Mouse (Mus musculus): ENCODE measurements around the gene Rnf40.
A peak's percentile ranks its signal among the peaks of the same experiment; 100 is the strongest.

The Rnf40 gene

DNA sequence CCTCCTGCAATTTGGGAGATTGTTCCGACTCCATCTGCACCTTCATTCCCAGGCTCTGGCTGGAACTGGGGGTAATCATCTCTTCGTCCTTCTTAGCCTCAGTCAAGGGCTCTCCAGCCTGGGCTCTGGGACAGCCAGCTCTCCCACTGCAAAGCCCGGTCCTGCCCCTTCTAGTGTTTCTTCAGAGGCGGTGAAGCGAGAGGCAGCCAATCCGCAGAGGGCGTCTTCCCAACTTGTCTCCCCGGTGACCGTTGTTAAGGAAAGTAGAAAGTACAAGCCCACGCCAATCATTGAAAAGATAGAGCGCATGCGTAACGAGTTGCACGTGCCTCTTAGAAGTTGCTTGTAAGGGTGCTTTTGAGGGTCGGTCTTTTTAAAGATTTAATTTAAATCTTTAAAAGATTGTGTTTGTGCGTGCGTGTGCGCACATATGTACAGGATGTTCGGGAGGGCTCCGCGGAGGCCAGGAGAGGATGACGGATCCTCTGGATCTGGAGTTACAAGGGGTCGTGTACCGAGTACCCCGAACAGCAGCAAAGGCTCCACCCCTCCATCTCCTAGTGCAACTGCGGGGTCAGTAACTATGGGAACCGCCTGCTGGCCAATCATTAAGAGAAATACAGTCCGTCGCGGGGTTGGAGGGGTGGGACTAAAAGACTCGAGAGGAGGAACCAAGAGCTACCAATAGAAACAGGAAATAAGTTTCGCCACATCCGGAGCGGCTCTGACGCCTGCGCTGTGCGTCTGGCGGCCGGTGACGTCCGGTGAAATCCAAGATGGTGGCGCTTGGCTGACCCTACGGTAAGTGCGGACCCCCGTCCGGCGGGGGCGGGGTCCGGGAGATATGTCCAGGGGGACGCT lies at the start of gene Rnf40, which contains the start of gene Ccdc189:
Rnf40 (plus strand) TSS at position 757 of the 861 bp plus-strand sequence.
Ccdc189 (minus strand) TSS at position 585 of the 861 bp plus-strand sequence.
- peak; percentile 89 to 91 for DNase-seq (ENCODE audit: low read depth in 2 of 2, low spot score in 2 of 2)

DNA sequence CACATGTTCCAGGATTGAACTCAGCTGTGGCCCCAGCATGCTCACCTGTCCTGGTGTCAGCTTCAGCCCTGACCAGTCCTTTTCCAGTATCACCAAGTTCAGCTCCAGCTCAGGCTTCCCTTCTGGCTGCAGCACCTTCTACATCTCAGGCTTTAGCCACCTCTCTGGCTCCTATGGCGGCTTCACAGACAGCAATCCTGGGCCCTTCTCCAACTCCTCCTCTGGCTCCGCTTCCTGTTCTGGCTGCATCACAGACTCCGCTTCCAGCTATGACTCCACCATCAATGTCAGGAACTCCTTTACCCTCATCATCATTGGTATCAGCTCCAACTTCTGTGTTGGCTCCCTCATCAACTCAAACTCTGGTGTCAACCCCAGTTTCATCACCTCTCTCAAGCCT lies 46.9 kb upstream of the Rnf40 start:
- no peak for DNase-seq (ENCODE audit: low read depth in 2 of 2, low spot score in 2 of 2)

GRCm38 (mm10) chr7:127549116-127549835 lies 39.3 kb upstream of the Rnf40 start:
- DNase-seq (ENCODE audit: low read depth in 2 of 2, low spot score in 2 of 2) = no peak

DNA sequence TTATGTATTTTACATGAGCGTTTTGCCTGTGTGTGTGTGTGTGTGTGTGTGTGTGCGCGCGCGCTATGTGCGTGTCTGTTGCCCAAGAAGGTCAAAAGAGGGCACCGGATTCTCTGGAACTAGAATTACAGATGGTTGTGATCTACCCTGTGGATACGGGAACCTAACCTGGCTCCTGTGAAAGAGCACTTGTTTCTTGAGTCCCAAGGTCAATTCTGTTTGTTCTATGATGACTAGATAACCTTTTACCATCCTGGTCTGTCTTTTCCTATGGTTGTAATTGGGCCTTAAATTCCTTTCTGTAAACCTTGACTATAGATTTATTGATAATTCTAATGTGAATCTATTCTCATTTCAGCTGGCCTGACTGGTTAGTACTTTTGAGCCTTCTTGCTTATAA lies 37.0 kb upstream of the Rnf40 start:
- no peak for DNase-seq (ENCODE audit: low read depth in 2 of 2, low spot score in 2 of 2)

DNA sequence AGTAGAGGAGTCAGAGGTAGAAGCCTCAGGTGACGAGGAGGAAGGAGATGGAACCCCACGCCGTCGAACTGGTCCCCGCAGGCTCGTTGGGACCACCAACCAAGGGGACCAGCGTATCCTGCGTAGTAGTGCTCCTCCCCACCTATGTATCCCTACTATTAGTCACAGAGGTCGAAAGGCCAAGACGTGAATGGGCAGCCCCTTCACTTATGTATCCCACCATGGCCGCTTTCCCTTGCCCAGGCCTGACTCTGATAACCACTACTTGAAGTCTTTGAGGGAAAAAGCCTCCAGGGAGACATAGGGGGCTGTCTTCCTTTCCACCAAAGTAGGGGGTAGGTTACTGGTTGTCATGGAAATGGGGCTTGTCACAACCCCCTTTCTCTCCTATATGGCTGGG lies 28.0 kb upstream of the Rnf40 start:
- no peak for DNase-seq (ENCODE audit: low read depth in 2 of 2, low spot score in 2 of 2)

GRCm38 (mm10) chr7:127561340-127561858 lies 27.2 kb upstream of the Rnf40 start, which contains the start of gene Tmem265:
Gene Tmem265, plus strand, starts transcription at chr7:127561390.
- no peak for DNase-seq (ENCODE audit: low read depth in 2 of 2, low spot score in 2 of 2)

GRCm38 (mm10) chr7:127564381-127565150 lies 24.0 kb upstream of the Rnf40 start:
- no peak for DNase-seq (ENCODE audit: low read depth in 2 of 2, low spot score in 2 of 2)

DNA sequence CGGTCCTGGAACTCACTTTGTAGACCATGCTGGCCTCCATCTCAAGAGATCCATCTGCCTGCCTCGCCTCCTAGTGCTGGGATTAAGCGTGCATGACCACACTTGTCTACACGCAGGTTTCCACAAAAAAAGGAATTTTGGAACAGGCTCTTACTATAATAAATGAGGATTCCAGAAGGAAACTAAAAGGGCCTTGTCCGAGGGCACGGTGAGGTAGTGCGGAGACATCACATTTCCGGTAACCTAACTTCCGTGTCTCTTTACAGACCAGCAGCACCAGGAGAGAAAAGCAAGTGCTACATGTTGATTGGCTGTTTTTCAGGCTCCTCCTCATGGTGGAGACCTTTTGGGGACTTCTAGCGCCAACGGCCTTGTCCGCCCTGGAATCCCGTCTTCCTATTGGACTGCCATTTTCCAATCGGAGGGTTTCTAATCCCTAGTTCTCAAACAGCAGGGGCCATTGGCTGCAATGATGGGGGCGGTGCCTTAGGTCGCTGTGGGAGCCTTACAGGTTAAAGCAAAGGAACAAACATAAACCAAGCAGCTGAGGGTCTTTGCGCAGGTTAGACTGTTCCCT lies 15.6 kb upstream of the Rnf40 start, which contains the start of gene Phkg2:
Phkg2 (plus strand) TSS at position 446 of the 577 bp plus-strand sequence.
- DNase-seq (ENCODE audit: low read depth in 2 of 2, low spot score in 2 of 2) = peak; percentile 89 to 90

GRCm38 (mm10) chr7:127573503-127574008 lies 15.0 kb upstream of the Rnf40 start:
- DNase-seq (ENCODE audit: low read depth in 2 of 2, low spot score in 2 of 2) = no peak

GRCm38 (mm10) chr7:127574115-127574514 lies 14.5 kb upstream of the Rnf40 start:
- no peak for DNase-seq (ENCODE audit: low read depth in 2 of 2, low spot score in 2 of 2)

- DNase-seq (ENCODE audit: low read depth in 2 of 2, low spot score in 2 of 2) = no peak
These were observed 5.3 kb upstream of the Rnf40 start for GRCm38 (mm10) chr7:127583260-127583659.

GRCm38 (mm10) chr7:127585031-127585430 lies 3.5 kb upstream of the Rnf40 start:
- DNase-seq (ENCODE audit: low read depth in 2 of 2, low spot score in 2 of 2) = no peak

DNA sequence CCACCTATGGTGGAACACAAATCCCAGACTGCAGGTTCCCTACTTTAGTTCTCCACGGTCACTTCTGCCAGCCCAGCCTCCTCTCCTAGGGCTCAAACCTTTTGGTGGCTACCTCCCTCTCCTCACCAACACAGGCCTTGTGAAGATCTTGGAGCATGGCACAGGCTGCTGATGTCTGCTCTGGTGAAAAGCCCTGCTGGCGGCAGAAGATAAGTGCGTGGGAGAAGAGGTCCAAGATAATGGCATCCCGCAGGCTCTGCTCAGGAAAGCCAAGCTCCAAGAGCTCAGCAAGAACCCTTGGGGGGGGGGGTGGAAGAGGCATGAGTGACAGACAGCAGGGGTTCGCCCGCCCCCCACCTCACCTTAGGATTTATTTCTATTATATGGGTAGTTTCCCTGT lies 2.4 kb upstream of the Rnf40 start:
- DNase-seq (ENCODE audit: low read depth in 2 of 2, low spot score in 2 of 2) = no peak

DNA sequence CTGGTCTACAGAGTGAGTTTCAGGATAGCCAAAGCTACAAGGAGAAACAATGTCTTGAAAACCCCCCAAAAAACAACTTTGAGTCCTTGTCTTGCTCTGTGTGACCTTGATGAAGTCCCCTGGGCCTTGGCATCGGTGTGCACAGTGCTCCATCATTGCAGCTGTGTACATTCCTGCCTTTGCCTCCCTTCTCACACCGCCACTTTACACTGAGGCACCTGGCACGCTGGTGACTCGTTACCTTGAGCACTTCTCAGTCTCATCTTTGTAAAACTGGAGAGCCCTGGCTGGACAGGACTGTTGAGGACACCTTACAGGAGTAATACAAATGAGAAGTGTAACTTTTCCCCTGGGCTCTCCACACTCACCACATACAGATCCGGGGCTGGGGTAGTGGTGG lies 1.4 kb upstream of the Rnf40 start:
- DNase-seq (ENCODE audit: low read depth in 2 of 2, low spot score in 2 of 2) = no peak

- no peak for DNase-seq (ENCODE audit: low read depth in 2 of 2, low spot score in 2 of 2)
These were observed 334 bp downstream of the Rnf40 start for GRCm38 (mm10) chr7:127588901-127589300.

GRCm38 (mm10) chr7:127589637-127590036 lies 1.1 kb downstream of the Rnf40 start:
- no peak for DNase-seq (ENCODE audit: low read depth in 2 of 2, low spot score in 2 of 2)

DNA sequence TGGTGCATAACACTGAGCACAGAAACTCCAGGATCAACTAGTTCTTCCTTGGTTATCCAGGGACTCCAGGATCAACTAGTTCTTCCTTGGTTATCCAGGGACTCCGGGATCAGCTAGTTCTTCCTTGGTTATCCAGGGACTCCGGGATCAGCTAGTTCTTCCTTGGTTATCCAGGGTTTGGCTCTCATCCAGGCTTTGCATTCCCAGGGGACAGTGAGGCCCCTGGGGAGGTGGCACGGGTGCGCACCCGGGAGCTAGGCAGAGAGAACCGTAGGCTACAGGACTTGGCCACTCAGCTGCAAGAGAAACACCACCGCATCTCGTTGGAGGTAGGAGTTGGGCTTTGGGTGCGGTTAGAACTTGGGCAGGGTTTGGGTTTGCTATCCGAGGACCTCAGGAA lies 2.5 kb downstream of the Rnf40 start:
- no peak for DNase-seq (ENCODE audit: low read depth in 2 of 2, low spot score in 2 of 2)

DNA sequence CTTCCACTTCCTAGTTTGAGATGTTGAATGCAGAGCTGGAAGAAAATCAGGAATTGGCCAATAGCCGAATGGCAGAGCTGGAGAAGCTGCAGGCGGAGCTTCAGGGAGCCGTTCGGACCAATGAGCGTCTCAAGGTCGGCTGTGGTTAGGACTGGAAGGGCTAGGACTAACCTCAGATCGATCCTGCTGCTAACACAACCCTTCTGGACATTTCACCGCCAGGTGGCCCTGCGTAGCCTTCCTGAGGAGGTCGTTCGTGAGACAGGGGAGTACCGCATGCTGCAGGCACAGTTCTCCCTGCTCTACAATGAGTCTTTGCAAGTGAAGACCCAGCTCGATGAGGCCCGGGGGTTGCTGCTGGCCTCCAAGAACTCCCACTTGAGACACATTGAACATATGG lies 4.0 kb downstream of the Rnf40 start:
- DNase-seq (ENCODE audit: low read depth in 2 of 2, low spot score in 2 of 2) = no peak

DNA sequence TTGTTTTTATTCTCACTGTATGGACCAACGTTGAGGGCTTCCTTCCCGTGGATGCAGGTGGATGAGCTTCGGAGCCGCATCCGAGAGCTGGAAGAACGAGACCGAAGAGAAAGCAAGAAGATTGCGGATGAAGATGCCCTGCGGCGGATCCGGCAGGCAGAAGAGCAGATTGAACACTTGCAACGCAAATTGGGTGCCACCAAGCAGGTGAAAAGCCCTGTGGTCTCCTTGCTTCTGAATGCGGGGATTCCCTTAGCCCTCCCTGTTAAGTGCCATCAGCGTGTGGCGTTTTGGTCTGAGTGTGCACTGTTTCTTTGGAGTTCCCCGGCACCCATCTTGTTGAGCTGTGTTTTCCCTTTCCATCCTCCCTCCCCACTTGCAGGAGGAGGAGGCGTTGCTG lies 8.2 kb downstream of the Rnf40 start:
- no peak for DNase-seq (ENCODE audit: low read depth in 2 of 2, low spot score in 2 of 2)

- no peak for DNase-seq (ENCODE audit: low read depth in 2 of 2, low spot score in 2 of 2)
These were observed 12.0 kb downstream of the Rnf40 start for GRCm38 (mm10) chr7:127600612-127601011.

DNA sequence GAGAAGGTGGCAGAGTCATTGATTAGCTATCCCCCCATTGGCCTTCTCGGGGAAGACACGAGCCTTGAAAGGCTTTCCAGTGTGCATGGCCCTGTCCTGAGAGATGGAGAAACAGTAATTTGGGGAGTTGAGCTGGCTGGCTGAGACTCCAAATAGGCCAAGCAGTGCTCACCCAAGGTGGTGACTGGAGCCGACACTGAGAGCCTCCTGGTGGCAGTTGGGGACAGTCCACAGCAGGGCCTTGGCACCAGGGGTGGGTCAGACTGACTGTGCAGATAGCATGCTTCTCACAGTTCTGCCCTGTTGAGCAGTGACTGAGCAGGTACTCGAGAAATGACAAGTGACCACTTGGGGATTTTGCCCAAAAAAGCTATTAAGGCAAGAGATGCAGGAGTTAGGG lies 13.2 kb downstream of the Rnf40 start:
- no peak for DNase-seq (ENCODE audit: low read depth in 2 of 2, low spot score in 2 of 2)
